Comparison of ENCODE assay signal across 26 mouse cellular contexts in genomic region chr12:46418990-46419389, GRCm38 (mm10).
"Had no signal": no experiment of that assay in that cellular context is flagged by ENCODE, and none has a peak within 500 bp of the region (broad histone marks: within the 10 kb centered on the region; RNA-seq: fewer than 3 reads in every experiment).

No protein-coding gene starts in this region.

- H3K9ac ChIP-seq: heart, embryonic 12.5 days; hindbrain, embryonic 12.5 days; hindbrain, embryonic 14.5 days; intestine, embryonic 15.5 days; limb, embryonic 13.5 days; limb, embryonic 15.5 days; liver, embryonic 12.5 days; liver, embryonic 14.5 days had no signal

- ATAC-seq: hindbrain, embryonic 16.5 days; inflammation-experienced regulatory T-cells, adult 6 months; intestine, embryonic 15.5 days; intestine, postnatal 0 days had no signal

- H3K27me3 ChIP-seq: heart, embryonic 12.5 days; hindbrain, embryonic 12.5 days; intestine, embryonic 15.5 days; limb, embryonic 13.5 days; limb, embryonic 15.5 days; liver, embryonic 12.5 days had no signal

- H3K27ac ChIP-seq: gastrocnemius, adult 2 months; heart, embryonic 10.5 days; hindbrain, embryonic 10.5 days; hindbrain, embryonic 12.5 days; hindbrain, embryonic 14.5 days; intestine, embryonic 15.5 days; layer of hippocampus, adult 2 months; limb, embryonic 13.5 days; limb, embryonic 15.5 days; liver, embryonic 12.5 days; liver, embryonic 14.5 days had no signal

- H3K4me3 ChIP-seq: gastrocnemius, adult 2 months; heart, embryonic 10.5 days; heart, embryonic 12.5 days; hindbrain, embryonic 10.5 days; hindbrain, embryonic 12.5 days; intestine, embryonic 15.5 days; layer of hippocampus, adult 2 months; limb, embryonic 13.5 days; limb, embryonic 15.5 days; liver, embryonic 12.5 days had no signal

- DNase-seq: gastrocnemius, adult 2 months; gastrocnemius, postnatal 10 days; gastrocnemius, postnatal 25 days; heart, adult 18-20 months; heart, postnatal 10 days; heart, postnatal 4 days; kidney, adult 18-20 months; kidney, adult 8-10 months; kidney, postnatal 10 days; kidney, postnatal 36 days; layer of hippocampus, postnatal 36 days; left cerebral cortex, postnatal 4 days had no signal

- H3K9me3 ChIP-seq: heart, embryonic 10.5 days; heart, embryonic 12.5 days; hindbrain, embryonic 10.5 days; hindbrain, embryonic 12.5 days; intestine, embryonic 15.5 days; limb, embryonic 13.5 days; limb, embryonic 15.5 days; liver, embryonic 12.5 days had no signal

- H3K36me3 ChIP-seq: heart, embryonic 10.5 days; heart, embryonic 12.5 days; hindbrain, embryonic 10.5 days; hindbrain, embryonic 12.5 days; intestine, embryonic 15.5 days; limb, embryonic 13.5 days; limb, embryonic 15.5 days; liver, embryonic 12.5 days had no signal

- H3K4me2 ChIP-seq: heart, embryonic 12.5 days; hindbrain, embryonic 12.5 days; hindbrain, embryonic 14.5 days; intestine, embryonic 15.5 days; limb, embryonic 13.5 days; limb, embryonic 15.5 days; liver, embryonic 12.5 days had no signal

- H3K4me1 ChIP-seq: heart, embryonic 10.5 days; heart, embryonic 12.5 days; hindbrain, embryonic 10.5 days; hindbrain, embryonic 12.5 days; intestine, embryonic 15.5 days; limb, embryonic 13.5 days; limb, embryonic 15.5 days had no signal
